Mouse (Mus musculus) hindbrain, embryonic 14.5 days (tissue): ENCODE data around the gene Ackr2. TPM values are rescaled to one million over a fixed set of nuclear protein-coding genes. Genes with fewer than 3 reads are reported as not detected.

Experiments used
- ATAC-seq: fragments of 200-750 bp; cut with Nextera tagmentation; 2 replicates; pipeline ENCODE4 v1.8.0; 2017; ENCODE audit warnings: moderate number of reproducible peaks, mild to moderate bottlenecking, moderate TSS enrichment, moderate library complexity; ENCODE audit not compliant: low FRiP score
- DNase-seq: peaks from one replicate; pipeline ENCODE4 v3.0.0-alpha.2; 2015; ENCODE audit warnings: low spot score
- H3K27ac ChIP-seq: fragments of 300-500 bp; sonication (generic); 2 replicates; pipeline ENCODE4 v1.5.1; 2014; ENCODE audit warnings: mild to moderate bottlenecking, moderate library complexity
- H3K27me3 ChIP-seq: fragments of 300-500 bp; sonication (generic); 2 replicates; pipeline ENCODE4 v1.6.1; 2014; ENCODE audit warnings: mild to moderate bottlenecking, low read length, mixed read lengths; ENCODE audit not compliant: control insufficient read depth, insufficient read depth
- H3K36me3 ChIP-seq: fragments of 300-500 bp; sonication (generic); replicated peaks from 2 replicates; pipeline ENCODE4 v1.6.1; 2014; ENCODE audit not compliant: control insufficient read depth, insufficient read depth
- H3K4me1 ChIP-seq: fragments of 300-500 bp; sonication (generic); replicated peaks from 2 replicates; pipeline ENCODE4 v1.6.1; 2014; ENCODE audit warnings: antibody characterized with exemption, low read length, mixed read lengths; ENCODE audit not compliant: control insufficient read depth, insufficient read depth
- H3K4me2 ChIP-seq: fragments of 300-500 bp; sonication (generic); replicated peaks from 2 replicates; pipeline ENCODE4 v1.6.1; 2014; ENCODE audit warnings: mild to moderate bottlenecking, moderate library complexity
- H3K4me3 ChIP-seq: fragments of 300-500 bp; sonication (generic); replicated peaks from 2 replicates; pipeline ENCODE4 v1.5.1; 2014; ENCODE audit warnings: mild to moderate bottlenecking, low read length
- H3K9ac ChIP-seq: fragments of 300-500 bp; sonication (generic); 2 replicates; pipeline ENCODE4 v1.6.1; 2014
- H3K9me3 ChIP-seq: fragments of 300-500 bp; sonication (generic); 2 replicates; pipeline ENCODE4 v1.6.1; 2016; ENCODE audit warnings: low read length; ENCODE audit not compliant: control insufficient read depth
- WGBS: fragments of 180-500 bp; shearing (Covaris S2); extraction: QIAGEN DNeasy Blood & Tissue Kit; methylation state at CpG from one replicate; pipeline ENCODE4 v1.1.7; 2014; 5-methylcytosine and 5-hydroxymethylcytosine counted together
- polyA plus RNA-seq: library from polyadenylated mRNA; unstranded; fragments of >200 nt; fragmentation: Nextera tagmentation; extraction: Ambion mirVana; gene quantifications from 2 replicates; pipeline ENCODE4 v1.2.1, GENCODE M21; 2014

The Ackr2 gene
- polyA plus RNA-seq, 1 experiment from 2014 or later: 2.4 TPM

- Histone ChIP-seq H3K9ac (no peak overlapping the region), H3K27me3 (no peaks in the 10 kb centered on the region), H3K36me3 (no peaks in the 10 kb centered on the region), H3K4me3 (no peak overlapping the region), H3K4me1 (no peaks in the 10 kb centered on the region), H3K4me2 (no peak overlapping the region), H3K9me3 (no peaks in the 10 kb centered on the region), H3K27ac (no peak overlapping the region)
- ATAC-seq (no peak), DNase-seq (no peak)
- WGBS: 74% methylated on average over 7 of the region's 7 CpGs
Observed at GRCm38 (mm10) chr9:121882015-121882457, 16.1 kb upstream of the Ackr2 start.

DNA sequence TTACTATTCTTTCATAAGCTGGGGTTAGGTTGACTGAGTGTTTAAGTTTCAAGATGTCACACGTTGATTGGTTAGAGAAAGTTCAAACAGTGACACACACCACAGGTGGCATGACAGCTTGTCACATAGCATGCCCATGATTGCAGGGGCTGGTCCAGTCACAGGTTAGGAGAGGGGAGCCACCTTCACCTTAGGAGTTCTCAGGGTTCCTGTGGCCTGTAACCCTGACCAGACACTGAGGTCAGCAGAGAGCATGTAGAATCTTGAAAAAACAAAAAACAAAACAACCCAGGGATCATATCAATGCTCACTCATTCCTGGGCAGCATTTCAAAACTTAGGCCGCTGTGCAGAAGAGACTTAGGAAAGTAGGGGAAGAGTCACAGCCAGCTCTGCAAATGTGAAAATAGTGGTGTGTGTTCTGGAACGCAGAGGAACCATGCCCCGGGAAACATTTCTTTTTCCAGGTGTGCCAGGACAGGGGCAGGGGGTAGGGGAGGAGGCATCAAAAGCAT is 8.2 kb upstream of the Ackr2 start:
- 77% methylated on average over 4 of the region's 4 CpGs for WGBS
- Histone ChIP-seq H3K9ac (no peak overlapping the region), H3K27me3 (no peaks in the 10 kb centered on the region), H3K4me3 (no peak overlapping the region), H3K27ac (no peak overlapping the region), H3K4me1 (no peaks in the 10 kb centered on the region), H3K4me2 (no peak overlapping the region), H3K36me3 (no peaks in the 10 kb centered on the region), H3K9me3 (no peaks in the 10 kb centered on the region)
- ATAC-seq: no peak
- DNase-seq: no peak

GRCm38 (mm10) chr9:121890441-121890941 is 7.7 kb upstream of the Ackr2 start:
- Histone ChIP-seq H3K27me3 (no peaks in the 10 kb centered on the region), H3K4me1 (no peaks in the 10 kb centered on the region), H3K9ac (no peak overlapping the region), H3K9me3 (no peaks in the 10 kb centered on the region), H3K36me3 (no peaks in the 10 kb centered on the region), H3K4me2 (0 out of 2 replicates have a peak overlapping the region, but pooled peaks have one; percentile 12), H3K27ac (no peak overlapping the region), H3K4me3 (no peak overlapping the region)
- ATAC-seq: no peak
- WGBS: 36% methylated on average over 18 of the region's 18 CpGs
- no peak for DNase-seq

DNA sequence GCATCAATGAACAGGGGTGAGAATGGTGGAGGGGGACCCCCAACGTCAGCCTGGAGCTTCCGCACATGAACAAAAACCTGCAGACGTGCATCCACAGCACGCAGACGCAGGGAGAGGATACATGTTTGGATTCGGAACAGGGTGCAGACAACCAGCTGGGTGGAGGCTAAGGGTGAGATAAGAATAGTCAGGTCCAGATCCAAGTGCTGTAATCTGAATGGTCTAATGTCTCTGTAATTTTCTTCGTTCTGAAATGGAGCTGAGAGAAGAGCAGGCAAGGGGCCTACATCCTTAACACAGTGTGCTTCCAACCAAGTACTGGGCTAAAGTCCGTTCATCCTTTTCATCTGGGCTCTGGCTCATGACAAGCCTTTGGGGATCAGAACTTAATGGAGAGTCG is 6.9 kb upstream of the Ackr2 start:
- ATAC-seq: no peak
- Histone ChIP-seq H3K9me3 (no peaks in the 10 kb centered on the region), H3K4me2 (no peak overlapping the region), H3K4me1 (no peaks in the 10 kb centered on the region), H3K36me3 (no peaks in the 10 kb centered on the region), H3K27me3 (no peaks in the 10 kb centered on the region), H3K9ac (no peak overlapping the region), H3K27ac (no peak overlapping the region), H3K4me3 (no peak overlapping the region)
- WGBS: 88% methylated on average over 9 of the region's 9 CpGs
- no peak for DNase-seq

DNA sequence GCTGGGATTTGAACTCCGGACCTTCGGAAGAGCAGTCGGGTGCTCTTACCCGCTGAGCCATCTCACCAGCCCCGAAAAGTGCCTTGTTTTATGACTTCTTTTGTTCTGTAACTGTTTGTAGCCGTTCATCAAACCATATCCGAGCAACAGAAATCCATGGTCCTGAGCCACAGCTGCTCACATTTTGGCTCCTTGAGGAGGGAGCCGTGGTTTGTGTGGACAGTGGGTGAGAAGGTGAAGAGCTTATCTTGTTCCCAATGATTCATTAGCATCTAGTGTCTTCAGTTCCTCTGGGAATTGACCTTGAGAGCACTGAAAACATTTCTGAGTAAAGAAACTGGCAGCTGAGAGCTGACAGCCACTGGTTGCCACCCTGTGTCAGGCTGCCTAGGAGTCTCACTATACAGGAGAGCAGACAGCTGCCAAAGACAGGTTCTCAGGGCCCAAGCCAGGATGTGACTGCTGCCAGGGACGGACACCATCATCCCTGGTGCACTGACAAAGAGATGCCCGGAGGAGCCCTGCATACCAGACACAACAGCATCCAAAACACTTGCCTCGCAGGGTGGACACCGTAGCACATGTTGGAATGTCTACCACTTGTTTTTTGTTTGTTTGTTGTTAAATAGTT is 6.0 kb upstream of the Ackr2 start:
- H3K9me3 ChIP-seq: no peaks in the 10 kb centered on the region
- 88% methylated on average over 12 of the region's 12 CpGs for WGBS
- H3K4me2 ChIP-seq: no peak overlapping the region
- no peak overlapping the region for H3K9ac ChIP-seq
- H3K36me3 ChIP-seq: no peaks in the 10 kb centered on the region
- no peaks in the 10 kb centered on the region for H3K27me3 ChIP-seq
- ATAC-seq (no peak), DNase-seq (no peak)
- H3K4me1 ChIP-seq: no peaks in the 10 kb centered on the region
- H3K4me3 ChIP-seq: no peak overlapping the region
- no peak overlapping the region for H3K27ac ChIP-seq

DNA sequence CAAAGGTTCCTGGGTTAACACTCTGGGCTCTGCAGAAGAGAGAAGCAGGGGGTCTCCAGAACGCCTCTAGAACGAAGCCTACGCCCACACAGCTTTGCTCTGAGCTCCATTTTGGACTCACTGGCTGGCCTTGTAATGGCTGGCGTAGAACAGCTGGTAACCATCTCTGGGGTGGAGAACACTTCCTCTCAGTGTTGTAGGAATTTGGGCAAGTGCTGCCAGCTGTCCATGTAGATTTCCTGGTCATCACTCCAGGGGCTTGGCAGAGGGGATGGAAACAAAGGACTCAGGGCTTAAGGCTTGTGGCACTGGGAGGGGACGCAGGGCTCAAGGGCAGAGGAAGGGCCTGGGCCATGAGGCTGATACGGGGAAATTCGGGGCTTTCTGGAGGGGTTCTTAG is 3.7 kb upstream of the Ackr2 start:
- H3K27me3 ChIP-seq: no peaks in the 10 kb centered on the region
- no peak overlapping the region for H3K9ac ChIP-seq
- DNase-seq (no peak), ATAC-seq (no peak)
- no peak overlapping the region for H3K4me2 ChIP-seq
- no peaks in the 10 kb centered on the region for H3K9me3 ChIP-seq
- no peak overlapping the region for H3K4me3 ChIP-seq
- H3K27ac ChIP-seq: no peak overlapping the region
- no peaks in the 10 kb centered on the region for H3K36me3 ChIP-seq
- H3K4me1 ChIP-seq: no peaks in the 10 kb centered on the region
- 89% methylated on average over 7 of the region's 7 CpGs for WGBS

DNA sequence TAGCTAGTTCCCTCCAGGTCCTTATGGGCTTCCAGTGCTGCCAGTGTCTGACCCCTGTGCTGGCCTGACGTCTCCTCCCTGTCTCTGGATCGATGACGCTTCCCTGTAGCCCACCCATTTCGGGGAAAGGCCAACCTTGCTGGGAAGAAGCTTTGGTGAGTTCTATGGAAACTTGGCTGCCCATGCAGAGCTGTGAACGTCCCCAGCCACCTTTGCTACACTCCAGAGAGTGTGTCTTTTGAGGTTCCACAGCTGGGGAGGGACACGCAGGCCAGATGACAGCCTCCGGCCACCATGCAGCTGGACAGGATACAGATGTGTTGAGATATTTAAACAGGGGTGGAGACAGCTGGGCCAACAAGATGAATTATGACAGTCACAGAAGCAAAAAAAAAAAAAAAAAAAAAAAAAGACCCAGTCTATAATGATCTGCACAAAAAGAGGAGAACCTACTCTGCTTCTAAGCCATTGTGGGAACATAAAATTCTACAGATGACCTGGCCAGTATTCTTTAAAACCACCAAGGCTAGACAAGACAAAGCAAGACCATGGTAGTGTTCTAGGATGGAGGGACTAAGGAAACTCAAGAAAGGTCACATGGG is 2.7 kb upstream of the Ackr2 start:
- ATAC-seq (no peak), DNase-seq (no peak)
- no peak overlapping the region for H3K9ac ChIP-seq
- no peak overlapping the region for H3K27ac ChIP-seq
- no peak overlapping the region for H3K4me3 ChIP-seq
- WGBS: 77% methylated on average over 7 of the region's 7 CpGs
- no peak overlapping the region for H3K4me2 ChIP-seq
- no peaks in the 10 kb centered on the region for H3K9me3 ChIP-seq
- no peaks in the 10 kb centered on the region for H3K27me3 ChIP-seq
- H3K36me3 ChIP-seq: no peaks in the 10 kb centered on the region
- H3K4me1 ChIP-seq: no peaks in the 10 kb centered on the region

DNA sequence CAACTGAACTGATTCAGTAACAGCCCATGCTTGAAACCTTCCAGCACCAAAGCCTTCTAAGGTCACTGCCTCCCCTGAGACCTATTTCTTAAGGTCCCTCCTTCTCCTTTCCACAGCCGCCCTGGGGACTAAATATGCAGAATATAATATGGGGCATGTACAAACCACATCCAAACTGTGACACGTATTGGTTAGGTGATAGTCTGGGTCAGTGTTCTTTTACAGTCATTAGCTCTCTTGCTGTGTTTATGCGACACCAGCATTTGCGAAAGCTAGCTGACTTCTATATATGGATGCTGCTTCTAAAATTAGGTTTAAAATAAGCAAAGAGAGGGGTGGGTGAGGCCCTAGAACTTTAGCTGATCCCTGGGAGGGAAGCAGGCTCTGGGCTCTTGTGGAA is 1.3 kb upstream of the Ackr2 start:
- 87% methylated on average over 4 of the region's 4 CpGs for WGBS
- Histone ChIP-seq H3K4me3 (no peak overlapping the region), H3K4me2 (no peak overlapping the region), H3K27me3 (no peaks in the 10 kb centered on the region), H3K9me3 (no peaks in the 10 kb centered on the region), H3K9ac (no peak overlapping the region), H3K36me3 (no peaks in the 10 kb centered on the region), H3K27ac (no peak overlapping the region), H3K4me1 (no peaks in the 10 kb centered on the region)
- DNase-seq (no peak), ATAC-seq (no peak)

GRCm38 (mm10) chr9:121899306-121899705 is 1.2 kb downstream of the Ackr2 start:
- Histone ChIP-seq H3K9me3 (no peaks in the 10 kb centered on the region), H3K36me3 (no peaks in the 10 kb centered on the region), H3K9ac (no peak overlapping the region), H3K4me2 (no peak overlapping the region), H3K4me3 (no peak overlapping the region), H3K4me1 (no peaks in the 10 kb centered on the region), H3K27me3 (no peaks in the 10 kb centered on the region), H3K27ac (no peak overlapping the region)
- no peak for ATAC-seq
- DNase-seq: no peak
- 73% methylated on average over 6 of the region's 6 CpGs for WGBS
